Mouse (Mus musculus) neural tube, embryonic 11.5 days (tissue): ENCODE data around the gene Rag1. TPM values are rescaled to one million over a fixed set of nuclear protein-coding genes. Genes with fewer than 3 reads are reported as not detected.

Experiments used
- ATAC-seq: fragments of 200-750 bp; cut with Nextera tagmentation; 2 replicates; pipeline ENCODE4 v1.8.0; 2017; ENCODE audit warnings: moderate number of reproducible peaks, mild to moderate bottlenecking, moderate TSS enrichment, moderate library complexity; ENCODE audit not compliant: insufficient read depth, low FRiP score, low TSS enrichment
- DNase-seq: peaks from one replicate; pipeline ENCODE4 v3.0.0-alpha.2; 2015; ENCODE audit warnings: low spot score
- H3K27ac ChIP-seq: fragments of 300-500 bp; sonication (generic); 2 replicates; pipeline ENCODE4 v1.5.1; 2014; ENCODE audit warnings: low read depth, mild to moderate bottlenecking, low read length
- H3K27me3 ChIP-seq: fragments of 300-500 bp; sonication (generic); 2 replicates; pipeline ENCODE4 v1.6.1; 2014; ENCODE audit warnings: mild to moderate bottlenecking, low read length, mixed read lengths; ENCODE audit not compliant: control insufficient read depth, insufficient read depth
- H3K36me3 ChIP-seq: fragments of 300-500 bp; sonication (generic); 2 replicates; pipeline ENCODE4 v1.6.1; 2014; ENCODE audit warnings: mild to moderate bottlenecking, low read length, moderate library complexity, mixed read lengths; ENCODE audit not compliant: control insufficient read depth, insufficient read depth
- H3K4me1 ChIP-seq: fragments of 300-500 bp; sonication (generic); 2 replicates; pipeline ENCODE4 v1.6.1; 2014; ENCODE audit warnings: low read length, mixed read lengths; ENCODE audit not compliant: control insufficient read depth, insufficient read depth
- H3K4me2 ChIP-seq: fragments of 300-500 bp; sonication (generic); 2 replicates; pipeline ENCODE4 v1.6.1; 2014; ENCODE audit warnings: low read depth, mild to moderate bottlenecking, moderate library complexity
- H3K4me3 ChIP-seq: fragments of 300-500 bp; sonication (generic); 2 replicates; pipeline ENCODE4 v1.5.1; 2014; ENCODE audit warnings: low read depth, low read length
- H3K9ac ChIP-seq: fragments of 300-500 bp; sonication (generic); 2 replicates; pipeline ENCODE4 v1.6.1; 2014; ENCODE audit warnings: mild to moderate bottlenecking, low read length
- H3K9me3 ChIP-seq: fragments of 300-500 bp; sonication (generic); 2 replicates; pipeline ENCODE4 v1.6.1; 2016; ENCODE audit warnings: low read length; ENCODE audit not compliant: control insufficient read depth
- whole genome bisulfite sequencing: fragments of 180-500 bp; shearing (Covaris S2); extraction: QIAGEN DNeasy Blood & Tissue Kit; methylation state at CpG from one replicate; pipeline ENCODE4 v1.1.7; 2014; 5-methylcytosine and 5-hydroxymethylcytosine counted together
- polyA plus RNA-seq: library from polyadenylated mRNA; unstranded; fragments of >200 nt; fragmentation: Nextera tagmentation; extraction: Ambion mirVana; gene quantifications from 2 replicates; pipeline ENCODE4 v1.2.1, GENCODE M21; 2014

The Rag1 gene
- polyA plus RNA-seq, 1 experiment from 2014 or later, result 0.16 TPM

GRCm38 (mm10) chr2:101650446-101650845, 1.1 kb upstream of the Rag1 start:
- no peaks in the 10 kb centered on the region for H3K27me3 ChIP-seq
- no peak overlapping the region for H3K27ac ChIP-seq
- H3K4me1 ChIP-seq, result no peaks in the 10 kb centered on the region
- no peak for ATAC-seq
- no peak for DNase-seq
- H3K9me3 ChIP-seq, result no peaks in the 10 kb centered on the region
- no peak overlapping the region for H3K4me3 ChIP-seq
- no peak overlapping the region for H3K9ac ChIP-seq
- H3K36me3 ChIP-seq, result no peaks in the 10 kb centered on the region
- 65% methylated on average over 1 of the region's 1 CpGs for WGBS
- H3K4me2 ChIP-seq, result no peak overlapping the region

GRCm38 (mm10) chr2:101648361-101648760, 940 bp downstream of the Rag1 start:
- H3K4me2 ChIP-seq, result no peak overlapping the region
- no peaks in the 10 kb centered on the region for H3K36me3 ChIP-seq
- no peak overlapping the region for H3K9ac ChIP-seq
- H3K27me3 ChIP-seq, result no peaks in the 10 kb centered on the region
- H3K27ac ChIP-seq, result no peak overlapping the region
- DNase-seq (no peak), ATAC-seq (no peak)
- no peak overlapping the region for H3K4me3 ChIP-seq
- 86% methylated on average over 2 of the region's 2 CpGs for WGBS
- no peaks in the 10 kb centered on the region for H3K9me3 ChIP-seq
- H3K4me1 ChIP-seq, result no peaks in the 10 kb centered on the region

GRCm38 (mm10) chr2:101645841-101646240, 3.5 kb downstream of the Rag1 start:
- Histone ChIP-seq H3K4me2 (no peak overlapping the region), H3K9me3 (no peaks in the 10 kb centered on the region), H3K4me1 (no peaks in the 10 kb centered on the region), H3K27ac (no peak overlapping the region), H3K4me3 (no peak overlapping the region), H3K9ac (no peak overlapping the region), H3K27me3 (no peaks in the 10 kb centered on the region), H3K36me3 (no peaks in the 10 kb centered on the region)
- ATAC-seq (no peak), DNase-seq (no peak)
- WGBS, result 92% methylated on average over 1 of the region's 1 CpGs

- Histone ChIP-seq H3K9me3 (no peaks in the 10 kb centered on the region), H3K9ac (no peak overlapping the region), H3K27ac (no peak overlapping the region), H3K36me3 (no peaks in the 10 kb centered on the region), H3K4me2 (no peak overlapping the region), H3K4me3 (no peak overlapping the region), H3K4me1 (0 out of 2 replicates have a peak, but pooled peaks cover 2% of the 10 kb centered on the region), H3K27me3 (no peaks in the 10 kb centered on the region)
- ATAC-seq, result no peak
- DNase-seq, result no peak
- 88% methylated on average over 3 of the region's 3 CpGs for WGBS
Measured at GRCm38 (mm10) chr2:101639840-101640350, 9.4 kb downstream of the Rag1 start.

- Histone ChIP-seq H3K9ac (no peak overlapping the region), H3K27ac (no peak overlapping the region), H3K27me3 (no peaks in the 10 kb centered on the region), H3K4me1 (0 out of 2 replicates have a peak, but pooled peaks cover 2% of the 10 kb centered on the region), H3K36me3 (no peaks in the 10 kb centered on the region), H3K9me3 (no peaks in the 10 kb centered on the region), H3K4me2 (no peak overlapping the region), H3K4me3 (no peak overlapping the region)
- ATAC-seq, result peak; percentile 45; the same call in 1 of the 2 replicates
- 39% methylated on average over 7 of the region's 7 CpGs for WGBS
- DNase-seq, result peak; percentile 47
Measured at GRCm38 (mm10) chr2:101638979-101639839, 10.1 kb downstream of the Rag1 start.

GRCm38 (mm10) chr2:101628297-101629236, 20.7 kb downstream of the Rag1 start:
- H3K36me3 ChIP-seq, result no peaks in the 10 kb centered on the region
- peak overlapping the region; percentile 60 for H3K9ac ChIP-seq
- peak; percentile 94 for ATAC-seq
- H3K4me1 ChIP-seq, result peaks cover 6% of the 10 kb centered on the region; the same call in 1 of the 2 replicates
- 2% methylated on average over 31 of the region's 31 CpGs for WGBS
- peak overlapping the region; percentile 51 for H3K4me3 ChIP-seq
- H3K4me2 ChIP-seq, result peak overlapping the region; percentile 48
- no peaks in the 10 kb centered on the region for H3K9me3 ChIP-seq
- H3K27ac ChIP-seq, result peak overlapping the region; percentile 55
- no peaks in the 10 kb centered on the region for H3K27me3 ChIP-seq
- peak; percentile 87 for DNase-seq

- H3K4me2 ChIP-seq, result no peak overlapping the region
- ATAC-seq, result no peak
Measured at GRCm38 (mm10) chr2:101627227-101627626, 22.1 kb downstream of the Rag1 start.

GRCm38 (mm10) chr2:101624526-101624925, 24.8 kb downstream of the Rag1 start, which contains the start of gene Rag2:
TSS of gene Rag2 (plus strand) at chr2:101624718.
- Histone ChIP-seq H3K27ac (no peak within 1 kb of the TSS), H3K9ac (no peak within 1 kb of the TSS), H3K36me3 (no peaks in the 10 kb centered on the region), H3K4me2 (no peak within 1 kb of the TSS), H3K27me3 (no peaks in the 10 kb centered on the region), H3K9me3 (no peaks in the 10 kb centered on the region), H3K4me3 (no peak within 1 kb of the TSS), H3K4me1 (peaks cover 6% of the 10 kb centered on the region; the same call in 1 of the 2 replicates)
- WGBS, result 59% methylated on average over 4 of the region's 4 CpGs
- DNase-seq (no peak), ATAC-seq (no peak)

More at GRCm38 (mm10) chr2:101627227-101627626, 22.1 kb downstream of the Rag1 start:
- peaks cover 6% of the 10 kb centered on the region; the same call in 1 of the 2 replicates for H3K4me1 ChIP-seq
- H3K9me3 ChIP-seq, result no peaks in the 10 kb centered on the region
- no peaks in the 10 kb centered on the region for H3K27me3 ChIP-seq
- no peak for DNase-seq
- no peak overlapping the region for H3K27ac ChIP-seq
- H3K36me3 ChIP-seq, result no peaks in the 10 kb centered on the region
- no peak overlapping the region for H3K9ac ChIP-seq
- no peak overlapping the region for H3K4me3 ChIP-seq
